Mouse (Mus musculus): ENCODE results near the gene Fmo2. TPM values are rescaled to one million over a fixed set of nuclear protein-coding genes. Genes with fewer than 3 reads are reported as not detected.

The Fmo2 gene
- 5.9 and 7.4 TPM in 2 replicates for polyA plus RNA-seq (2015; fragmentation: Nextera tagmentation; extraction: Ambion mirVana)

DNA sequence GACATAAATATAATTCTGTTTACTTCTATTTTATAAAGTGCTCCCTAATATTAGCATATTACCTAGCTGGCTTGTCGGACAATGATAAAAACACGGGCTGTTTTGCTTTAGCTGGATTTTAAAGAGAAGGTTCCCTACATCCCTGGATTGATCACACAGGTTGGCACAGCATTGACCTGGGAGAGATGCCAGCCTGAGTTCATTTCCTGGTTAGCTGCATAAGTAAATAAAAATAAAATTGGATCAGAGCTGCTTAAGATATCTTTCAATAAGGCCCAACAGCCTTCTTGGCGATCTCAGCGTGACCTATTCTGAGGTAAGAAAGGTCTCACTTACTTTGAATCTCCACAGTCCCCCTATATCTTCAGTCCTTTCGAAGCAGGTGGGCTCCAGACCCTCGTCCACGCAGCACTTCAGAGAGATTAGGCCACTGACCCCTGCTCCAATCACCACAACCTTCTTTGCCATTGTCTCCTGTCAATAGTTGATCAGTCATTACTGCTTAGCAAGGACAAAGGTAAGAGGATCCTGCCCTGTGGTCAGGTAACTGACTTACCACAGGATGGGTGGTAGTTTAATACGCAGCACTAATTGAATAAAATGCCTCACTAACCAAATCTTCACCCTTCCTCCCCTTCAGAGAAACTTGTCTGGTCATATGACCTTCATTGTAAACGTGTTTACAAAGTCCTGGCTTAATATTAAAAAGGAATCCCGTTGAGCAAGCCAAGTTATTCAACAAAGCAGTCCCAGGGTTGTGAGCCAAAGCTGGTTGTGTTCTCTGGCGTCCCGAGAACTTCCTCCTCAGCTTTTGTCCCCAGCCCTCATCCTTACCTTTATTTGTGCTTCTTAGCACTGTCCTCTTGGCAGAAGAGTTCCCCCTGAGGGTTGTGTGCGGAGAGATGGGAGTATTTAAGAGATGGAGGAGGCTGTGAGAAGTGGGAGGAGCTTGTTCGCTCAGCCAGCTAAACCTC, at the start of gene Fmo2:
TSS of gene Fmo2 (minus strand) at position 889 of the 974 bp plus-strand sequence.
- Histone ChIP-seq H3K9me3 (no peaks in the 10 kb centered on the region), H3K4me2 (no peak within 1 kb of the TSS), H3K4me3 (replicated peaks) (no peak within 1 kb of the TSS), H3K4me1 (no peaks in the 10 kb centered on the region), H3K27me3 (replicated peaks) (no peaks in the 10 kb centered on the region), H3K9ac (no peak within 1 kb of the TSS), H3K36me3 (no peaks in the 10 kb centered on the region), H3K27ac (no peak within 1 kb of the TSS)
- ATAC-seq (ENCODE audit: insufficient read depth, low FRiP score, low read depth): no peak
- WGBS: 64% methylated on average over 14 of the region's 14 CpGs

DNA sequence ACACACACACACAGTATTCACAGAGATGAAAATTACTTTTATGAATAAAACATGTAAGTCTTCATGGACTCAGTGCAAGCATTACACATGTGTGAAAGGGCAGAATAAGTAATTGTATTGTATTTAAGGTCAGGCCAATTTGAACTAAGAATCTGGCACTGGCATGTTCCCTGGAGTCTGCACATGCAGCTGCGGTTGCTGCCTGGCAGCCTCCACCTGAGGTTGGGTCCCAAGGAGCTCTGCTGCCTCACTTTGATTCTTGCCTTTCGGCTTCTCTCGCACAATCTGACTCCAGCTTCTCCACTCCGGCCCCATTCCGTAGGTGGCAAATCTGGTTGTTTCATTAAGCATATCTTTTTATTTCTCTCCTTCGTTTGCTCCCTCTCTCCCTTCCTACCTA, 49.4 kb upstream of the Fmo2 start:
- no peak for ATAC-seq (ENCODE audit: insufficient read depth, low FRiP score, low read depth)
- Histone ChIP-seq H3K4me1 (no peaks in the 10 kb centered on the region), H3K9ac (no peak overlapping the region), H3K27me3 (replicated peaks) (no peaks in the 10 kb centered on the region), H3K9me3 (no peaks in the 10 kb centered on the region), H3K4me2 (no peak overlapping the region), H3K4me3 (replicated peaks) (no peak overlapping the region), H3K36me3 (no peaks in the 10 kb centered on the region), H3K27ac (no peak overlapping the region)
- WGBS: 82% methylated on average over 6 of the region's 6 CpGs

DNA sequence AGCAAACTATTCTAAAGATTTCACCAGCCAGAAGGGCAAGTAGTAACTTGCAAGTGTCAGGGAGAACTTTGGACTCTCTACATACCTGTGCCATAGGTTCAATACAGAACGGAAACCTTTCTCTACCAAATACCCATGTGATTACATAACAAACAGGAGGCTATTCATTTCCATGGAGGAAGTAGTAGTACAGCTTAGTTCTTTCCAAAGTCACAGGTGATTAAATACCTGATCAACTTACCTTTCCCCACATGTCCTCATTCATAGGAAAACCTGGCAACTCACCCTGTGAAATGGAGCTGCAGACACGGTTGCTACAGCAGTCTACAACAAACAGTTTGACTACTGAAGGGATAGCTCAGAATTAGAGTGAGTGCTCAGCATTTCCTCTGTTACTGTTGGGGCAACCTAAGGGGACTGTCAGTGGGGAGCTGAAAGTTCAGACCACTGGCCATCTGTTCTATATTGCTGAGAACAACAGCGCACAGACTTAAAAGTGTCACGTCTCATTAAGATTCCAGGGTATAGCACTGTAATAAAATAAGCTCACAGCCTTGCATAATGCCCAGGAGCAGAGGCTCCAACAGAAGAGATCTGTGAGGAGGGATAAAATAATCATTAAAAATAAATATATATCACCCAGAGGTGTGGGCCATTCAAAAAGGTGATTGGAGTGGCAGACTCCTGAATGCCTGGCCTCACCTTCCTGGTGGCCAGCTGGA, 48.5 kb upstream of the Fmo2 start:
- ATAC-seq (ENCODE audit: insufficient read depth, low FRiP score, low read depth): no peak
- WGBS: 67% methylated on average over 4 of the region's 4 CpGs
- no peak overlapping the region for H3K4me3 ChIP-seq (replicated peaks)
- H3K9me3 ChIP-seq: no peaks in the 10 kb centered on the region
- H3K27ac ChIP-seq: no peak overlapping the region
- no peak overlapping the region for H3K9ac ChIP-seq
- H3K4me2 ChIP-seq: no peak overlapping the region
- H3K27me3 ChIP-seq (replicated peaks): no peaks in the 10 kb centered on the region
- H3K4me1 ChIP-seq: no peaks in the 10 kb centered on the region
- H3K36me3 ChIP-seq: no peaks in the 10 kb centered on the region

DNA sequence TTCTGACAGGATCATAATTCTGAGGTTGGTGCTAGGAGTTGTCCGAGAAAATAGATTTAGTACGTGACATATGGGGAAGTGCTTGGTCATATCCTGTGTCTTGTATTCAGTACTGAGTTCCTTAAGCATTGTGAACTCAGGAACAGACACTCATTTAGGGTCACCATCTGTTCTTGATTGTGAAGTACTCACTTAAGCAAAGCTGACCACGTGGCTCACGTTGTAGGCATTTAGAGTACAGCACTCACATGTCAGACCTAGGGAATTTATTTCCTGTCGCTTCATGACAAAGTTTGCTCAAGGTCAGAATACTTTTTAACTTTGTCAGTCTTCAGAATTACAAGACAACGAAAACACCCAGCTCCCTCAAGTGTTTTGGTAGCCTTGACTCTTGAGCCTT, 45.2 kb upstream of the Fmo2 start:
- Histone ChIP-seq H3K9ac (no peak overlapping the region), H3K4me2 (no peak overlapping the region), H3K4me3 (replicated peaks) (no peak overlapping the region), H3K27ac (no peak overlapping the region), H3K9me3 (no peaks in the 10 kb centered on the region), H3K27me3 (replicated peaks) (no peaks in the 10 kb centered on the region), H3K36me3 (no peaks in the 10 kb centered on the region), H3K4me1 (no peaks in the 10 kb centered on the region)
- ATAC-seq (ENCODE audit: insufficient read depth, low FRiP score, low read depth): no peak
- 60% methylated on average over 6 of the region's 6 CpGs for WGBS

DNA sequence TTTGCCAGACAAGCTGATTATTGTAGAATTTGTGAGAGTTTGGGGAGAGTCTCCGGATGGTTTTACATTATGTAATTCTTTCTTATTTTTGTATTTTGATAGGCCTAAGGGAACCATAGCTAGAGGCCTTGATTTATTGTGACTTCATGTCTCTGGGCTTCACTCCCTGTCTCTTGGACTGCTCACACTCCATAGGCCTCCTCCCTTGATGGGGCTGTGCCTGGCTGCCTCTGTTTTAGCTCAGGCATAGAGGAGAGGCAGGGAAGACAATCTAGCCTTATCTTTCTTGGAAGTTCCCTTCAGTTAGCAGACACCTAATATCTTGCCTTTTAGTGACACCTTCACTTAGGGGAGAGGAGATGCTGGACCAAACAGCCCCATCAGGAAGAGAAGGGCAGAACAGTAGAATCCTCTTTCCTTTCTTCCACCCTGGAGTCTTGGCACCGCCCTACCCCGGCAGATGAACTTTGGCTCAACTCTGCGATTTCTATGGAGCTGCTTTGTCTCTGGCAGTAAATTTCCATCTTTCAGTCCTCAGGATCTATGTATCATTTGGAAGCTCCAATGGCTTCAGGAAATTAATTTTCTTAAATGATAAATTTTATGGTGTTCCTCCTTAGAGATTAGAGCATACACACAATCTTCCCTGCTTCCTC, 40.3 kb upstream of the Fmo2 start:
- Histone ChIP-seq H3K4me1 (no peaks in the 10 kb centered on the region), H3K36me3 (no peaks in the 10 kb centered on the region), H3K27me3 (replicated peaks) (no peaks in the 10 kb centered on the region), H3K9ac (no peak overlapping the region), H3K4me2 (no peak overlapping the region), H3K9me3 (no peaks in the 10 kb centered on the region), H3K4me3 (replicated peaks) (no peak overlapping the region), H3K27ac (peak overlapping the region; percentile 11; the same call in 1 of the 2 replicates)
- peak; percentile 83 for ATAC-seq (ENCODE audit: insufficient read depth, low FRiP score, low read depth)
- WGBS: 67% methylated on average over 4 of the region's 4 CpGs

DNA sequence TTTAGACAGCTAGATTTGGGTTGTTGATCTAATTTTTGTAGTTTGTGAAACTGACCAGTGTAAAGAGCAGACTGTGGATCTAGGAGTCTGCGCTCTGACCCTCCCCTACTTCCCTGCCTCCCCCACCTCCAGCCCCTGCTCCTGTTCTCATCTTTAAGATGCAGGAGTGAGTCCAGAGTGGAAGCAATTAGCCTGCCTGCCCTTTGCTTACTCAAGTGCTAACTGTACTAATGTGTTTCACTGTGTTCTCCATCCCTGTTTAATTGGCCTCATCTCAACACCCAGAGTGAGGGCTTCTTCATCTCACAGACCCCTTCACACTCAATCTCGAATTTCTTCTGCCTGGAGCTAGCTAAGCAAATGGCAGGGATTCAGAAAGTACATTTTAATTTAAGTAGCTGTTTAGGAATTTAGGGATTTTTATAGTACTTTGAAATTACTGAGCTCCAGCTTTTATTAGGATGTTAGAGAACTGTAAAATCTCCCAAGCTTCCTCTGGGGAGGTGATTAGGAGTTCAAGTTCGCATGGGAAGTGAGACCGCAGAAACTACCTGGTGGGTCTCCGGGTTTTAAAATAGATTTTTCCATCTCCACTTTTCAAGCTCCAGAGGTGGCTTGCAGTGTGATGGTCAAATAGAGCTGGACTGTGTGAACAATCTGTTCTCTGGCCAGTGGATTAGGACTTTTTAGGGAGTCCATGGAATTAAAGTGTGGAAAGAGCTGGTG, 39.6 kb upstream of the Fmo2 start:
- H3K4me1 ChIP-seq: no peaks in the 10 kb centered on the region
- no peak overlapping the region for H3K9ac ChIP-seq
- no peaks in the 10 kb centered on the region for H3K27me3 ChIP-seq (replicated peaks)
- WGBS: 69% methylated on average over 5 of the region's 5 CpGs
- H3K4me3 ChIP-seq (replicated peaks): no peak overlapping the region
- no peak overlapping the region for H3K4me2 ChIP-seq
- H3K36me3 ChIP-seq: no peaks in the 10 kb centered on the region
- peak overlapping the region; percentile 61; the same call in 1 of the 2 replicates for H3K27ac ChIP-seq
- H3K9me3 ChIP-seq: no peaks in the 10 kb centered on the region
- ATAC-seq (ENCODE audit: insufficient read depth, low FRiP score, low read depth): no peak

DNA sequence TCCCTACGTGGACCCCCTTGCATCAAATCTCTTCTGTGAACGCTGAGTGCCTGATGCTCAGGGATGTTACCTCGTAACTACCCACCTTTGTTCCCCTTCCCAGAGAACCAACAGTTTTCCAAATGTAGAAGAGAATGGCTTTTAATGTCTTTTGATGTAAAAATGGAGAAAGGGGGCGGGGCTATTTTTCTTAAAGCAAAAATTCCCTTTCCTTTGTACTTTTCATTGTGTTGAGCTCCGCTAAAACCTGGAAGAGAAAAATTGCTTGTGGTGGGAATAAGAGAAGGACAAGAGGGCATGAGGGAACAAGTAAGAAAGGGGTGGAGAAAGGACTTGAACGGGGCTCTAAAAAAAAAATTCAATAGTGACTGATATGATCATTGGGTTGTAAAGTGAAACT, 38.9 kb upstream of the Fmo2 start, which contains the start of gene Fmo6:
TSS of gene Fmo6 (minus strand) at position 101 of the 400 bp plus-strand sequence.
- 78% methylated on average over 6 of the region's 6 CpGs for WGBS
- Histone ChIP-seq H3K27me3 (replicated peaks) (no peaks in the 10 kb centered on the region), H3K9me3 (no peaks in the 10 kb centered on the region), H3K9ac (no peak within 1 kb of the TSS), H3K4me1 (no peaks in the 10 kb centered on the region), H3K4me3 (replicated peaks) (no peak within 1 kb of the TSS), H3K36me3 (no peaks in the 10 kb centered on the region), H3K4me2 (no peak within 1 kb of the TSS), H3K27ac (peak within 1 kb of the TSS; percentile 61; the same call in 1 of the 2 replicates)
- no peak for ATAC-seq (ENCODE audit: insufficient read depth, low FRiP score, low read depth)

GRCm38 (mm10) chr1:162934374-162935012, 36.0 kb upstream of the Fmo2 start:
- WGBS: 70% methylated on average over 4 of the region's 4 CpGs
- Histone ChIP-seq H3K4me2 (no peak overlapping the region), H3K27ac (no peak overlapping the region), H3K4me3 (replicated peaks) (no peak overlapping the region), H3K4me1 (no peaks in the 10 kb centered on the region), H3K9me3 (no peaks in the 10 kb centered on the region), H3K27me3 (replicated peaks) (no peaks in the 10 kb centered on the region), H3K9ac (no peak overlapping the region), H3K36me3 (no peaks in the 10 kb centered on the region)
- no peak for ATAC-seq (ENCODE audit: insufficient read depth, low FRiP score, low read depth)

DNA sequence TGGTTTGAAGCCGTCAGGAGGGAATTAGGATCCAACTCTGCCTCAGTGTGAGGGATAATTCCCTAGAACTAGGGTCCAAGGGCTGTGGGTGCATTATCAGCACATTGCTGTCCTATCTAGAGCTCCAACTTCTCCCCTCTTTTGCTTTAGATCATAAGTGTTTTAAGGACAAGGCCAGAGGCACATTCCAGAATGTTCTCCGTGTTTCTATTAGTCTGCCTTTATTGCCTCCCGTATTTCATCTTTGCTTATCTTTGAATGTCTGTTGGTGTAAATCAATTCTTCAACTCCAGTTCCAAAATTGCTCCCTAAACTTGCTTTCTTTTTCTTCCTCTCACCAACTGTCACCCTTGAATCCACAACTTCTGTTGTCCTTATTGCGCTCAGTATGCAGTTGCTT, 33.9 kb upstream of the Fmo2 start:
- Histone ChIP-seq H3K9ac (no peak overlapping the region), H3K27ac (no peak overlapping the region), H3K4me2 (no peak overlapping the region), H3K27me3 (replicated peaks) (no peaks in the 10 kb centered on the region), H3K9me3 (no peaks in the 10 kb centered on the region), H3K4me1 (no peaks in the 10 kb centered on the region), H3K36me3 (no peaks in the 10 kb centered on the region), H3K4me3 (replicated peaks) (no peak overlapping the region)
- no peak for ATAC-seq (ENCODE audit: insufficient read depth, low FRiP score, low read depth)
- WGBS: 67% methylated on average over 4 of the region's 4 CpGs

DNA sequence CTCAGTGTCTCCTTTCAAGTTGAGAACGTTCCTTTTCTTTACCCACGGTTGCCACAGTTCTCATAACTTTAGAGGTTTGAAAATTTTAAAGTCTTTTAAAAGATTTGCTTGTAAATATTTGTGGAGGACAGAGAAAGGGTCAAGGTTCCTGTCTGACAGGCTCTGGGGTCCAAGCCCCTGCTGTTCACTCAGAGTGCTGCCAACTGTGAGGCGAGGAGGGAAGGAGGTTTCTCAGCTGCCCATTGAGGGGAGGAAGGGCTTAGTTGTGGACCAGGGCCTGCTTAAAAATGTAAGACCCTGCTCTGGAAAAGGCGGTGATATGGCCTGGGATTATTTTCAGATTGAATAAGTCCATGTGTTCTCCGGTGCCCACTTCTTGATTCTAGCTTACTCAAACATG, 33.4 kb upstream of the Fmo2 start:
- no peak for ATAC-seq (ENCODE audit: insufficient read depth, low FRiP score, low read depth)
- no peaks in the 10 kb centered on the region for H3K4me1 ChIP-seq
- no peak overlapping the region for H3K9ac ChIP-seq
- H3K36me3 ChIP-seq: no peaks in the 10 kb centered on the region
- H3K9me3 ChIP-seq: no peaks in the 10 kb centered on the region
- no peak overlapping the region for H3K4me3 ChIP-seq (replicated peaks)
- H3K27me3 ChIP-seq (replicated peaks): no peaks in the 10 kb centered on the region
- no peak overlapping the region for H3K4me2 ChIP-seq
- no peak overlapping the region for H3K27ac ChIP-seq
- 63% methylated on average over 5 of the region's 5 CpGs for WGBS

DNA sequence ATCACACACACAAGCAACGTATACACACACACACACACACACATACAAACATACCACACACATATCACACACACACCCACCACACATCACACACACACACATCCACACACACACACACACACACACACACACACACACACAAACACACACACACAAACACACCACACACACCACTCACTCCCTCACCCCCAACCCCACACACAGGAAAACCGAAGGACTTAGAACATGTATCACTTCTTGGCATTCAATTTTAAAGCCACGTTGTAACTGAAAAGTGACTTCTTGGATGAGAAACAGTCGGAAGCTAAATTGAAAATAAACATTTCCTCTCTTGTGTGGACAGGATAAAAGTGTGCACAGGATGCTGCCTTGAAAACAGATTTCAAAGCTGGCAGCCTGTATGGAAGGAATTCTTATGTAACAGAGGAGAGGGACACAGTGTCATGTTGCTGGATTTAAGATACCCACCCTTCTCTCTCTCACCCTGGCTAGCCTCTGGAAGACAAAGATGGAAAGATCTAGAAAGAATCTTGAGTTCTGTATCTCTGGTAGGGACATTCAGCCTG, 32.9 kb upstream of the Fmo2 start:
- Histone ChIP-seq H3K27me3 (replicated peaks) (no peaks in the 10 kb centered on the region), H3K9me3 (no peaks in the 10 kb centered on the region), H3K4me2 (no peak overlapping the region), H3K27ac (no peak overlapping the region), H3K4me3 (replicated peaks) (no peak overlapping the region), H3K4me1 (no peaks in the 10 kb centered on the region), H3K9ac (no peak overlapping the region), H3K36me3 (no peaks in the 10 kb centered on the region)
- no peak for ATAC-seq (ENCODE audit: insufficient read depth, low FRiP score, low read depth)
- 58% methylated on average over 4 of the region's 4 CpGs for WGBS
